Mouse (Mus musculus) heart, postnatal 10 days (tissue): Measurements from ENCODE around the gene Dapk3. TPM values are rescaled to one million over a fixed set of nuclear protein-coding genes. Genes with fewer than 3 reads are reported as not detected.

Experiments used
- DNase-seq, 2 experiments: peaks; one replicate each; pipeline ENCODE4 v3.0.0; 2021
- intact Hi-C: fragments of 180-260 bp; cut with DNase I; formaldehyde crosslinking; loops from one replicate; pipeline ENCODE4 v1.15.1; 2025
- total RNA-seq, 2 experiments: library from RNA; stranded (reverse); gene quantifications; 2 replicates each; pipeline ENCODE4 v1.2.3; 2021

Gene Dapk3
- total RNA-seq, 2 experiments from 2014 or later = 33.3 to 39.1 TPM

- intact Hi-C loops = no loop called here
- peak in 1 of 2 experiments; percentile 31 for DNase-seq
Observed at GRCm38 (mm10) chr10:81230438-81231332, 47.9 kb downstream of the Dapk3 start, which contains the start of gene Atcay. Atcay (minus strand) TSS chr10:81230833.

DNA sequence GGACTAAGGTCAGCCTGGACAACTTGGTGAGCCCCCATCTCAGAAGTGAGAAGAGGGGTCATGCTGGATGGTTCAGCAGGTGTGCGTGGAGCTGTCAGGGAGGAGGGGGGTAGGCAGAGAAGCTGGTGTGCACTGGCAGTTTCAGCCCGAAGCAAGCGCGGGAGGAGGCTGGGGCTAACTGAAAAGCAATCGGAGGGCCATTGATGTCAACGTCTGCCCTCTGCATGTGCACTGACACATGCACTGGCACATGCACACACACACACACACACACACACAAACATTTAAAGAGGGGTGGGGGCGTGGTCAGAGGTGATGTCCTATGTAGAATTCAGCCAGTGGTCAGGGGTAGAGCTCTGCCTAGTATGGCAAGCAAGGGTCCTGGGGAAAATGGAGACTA, 48.6 kb downstream of the Dapk3 start:
- intact Hi-C loops = no loop called here
- no peak for DNase-seq

- intact Hi-C loops = no loop called here
Observed at GRCm38 (mm10) chr10:81232580-81233225, 49.9 kb downstream of the Dapk3 start, which contains the start of gene Zfr2. Zfr2 (plus strand) TSS chr10:81233155.

GRCm38 (mm10) chr10:81233226-81233585, 50.4 kb downstream of the Dapk3 start:
- no peak for DNase-seq
- intact Hi-C loops = no loop called here

More at GRCm38 (mm10) chr10:81232580-81233225, 49.9 kb downstream of the Dapk3 start, which contains the start of gene Zfr2:
- peak; percentile 86 to 89 for DNase-seq

GRCm38 (mm10) chr10:81234206-81234605, 51.4 kb downstream of the Dapk3 start:
- no peak for DNase-seq
- intact Hi-C loops = no loop called here

DNA sequence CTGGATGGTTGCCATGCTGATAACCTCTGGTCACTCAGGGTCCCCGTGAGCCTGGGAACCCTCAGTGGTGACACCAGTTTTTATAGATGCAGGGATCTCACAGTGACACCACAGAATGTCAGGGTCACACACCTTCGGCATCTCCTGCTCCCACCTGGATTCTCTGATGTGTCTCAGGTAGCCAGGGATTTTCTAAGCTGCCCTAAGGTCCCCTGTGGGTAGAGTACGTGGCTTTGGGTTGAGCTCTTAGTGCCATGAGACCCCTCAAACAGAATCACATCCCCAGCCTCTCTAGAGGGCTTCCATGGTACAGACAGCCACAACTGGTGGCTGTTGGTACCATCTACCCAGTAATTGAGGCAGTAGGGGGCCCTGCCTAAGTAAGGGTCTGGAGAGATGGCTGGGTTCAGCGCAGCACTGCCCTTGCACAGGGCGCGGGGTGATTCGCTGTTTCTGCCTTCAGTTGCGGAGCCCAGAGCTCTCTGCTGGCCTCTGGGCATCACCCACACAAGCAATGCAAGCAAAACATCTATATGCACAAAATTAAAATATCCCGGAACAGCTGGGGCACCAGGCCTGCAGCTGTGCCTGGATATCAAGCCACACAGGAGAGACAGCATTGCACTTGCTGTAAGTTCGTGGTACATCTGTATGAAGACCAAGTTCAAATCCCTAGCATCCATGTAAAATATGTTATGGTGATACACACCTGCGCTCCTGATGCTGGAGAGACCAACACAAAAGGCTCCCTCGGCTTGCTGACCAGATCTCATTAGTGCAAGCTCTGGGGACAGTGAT, 53.9 kb downstream of the Dapk3 start:
- intact Hi-C loops = no loop called here
- DNase-seq = no peak

DNA sequence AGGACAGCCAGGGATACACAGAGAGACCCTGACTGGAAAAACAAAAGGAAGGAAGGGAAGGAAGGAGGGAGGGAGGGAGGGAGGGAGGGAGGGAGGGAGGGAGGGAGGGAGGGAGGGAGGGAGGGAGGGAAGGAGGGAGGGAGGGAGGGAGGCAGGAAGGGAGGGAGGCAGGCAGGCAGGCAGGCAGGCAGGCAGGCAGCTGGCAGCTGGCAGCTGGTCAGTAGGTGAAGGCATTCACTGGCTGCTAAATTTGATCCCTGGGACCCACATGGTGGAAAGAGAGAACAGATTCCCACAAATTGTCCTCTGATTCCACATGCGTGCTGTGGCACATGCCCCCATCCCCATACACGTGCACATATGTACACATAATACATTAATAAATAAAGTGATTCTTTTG, 55.8 kb downstream of the Dapk3 start:
- intact Hi-C loops = no loop called here
- no peak for DNase-seq

DNA sequence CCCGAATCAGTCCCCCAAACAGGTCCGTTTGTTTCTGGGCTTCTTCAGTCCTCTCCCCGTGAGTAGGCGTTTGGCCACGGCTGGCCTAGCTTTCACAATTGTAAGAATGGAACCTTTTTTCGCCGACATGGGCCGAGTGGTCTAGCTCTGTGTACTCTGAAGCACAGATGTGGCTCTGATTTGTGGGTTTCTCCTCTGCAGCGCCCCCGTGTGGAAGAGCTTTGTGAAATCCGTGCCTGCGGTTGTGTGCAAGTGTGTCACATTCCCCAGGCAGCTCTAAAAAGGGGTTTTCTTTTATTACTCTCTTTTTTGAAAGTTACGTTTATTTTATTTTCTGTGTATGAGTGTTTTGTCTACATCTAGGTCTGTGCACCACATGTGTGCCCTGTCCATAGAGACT, 58.1 kb downstream of the Dapk3 start:
- peak in 1 of 2 experiments; percentile 74 for DNase-seq
- intact Hi-C loops = no loop called here

GRCm38 (mm10) chr10:81242021-81242420, 59.2 kb downstream of the Dapk3 start:
- DNase-seq = no peak
- intact Hi-C loops = no loop called here

Other genes starting within 250 kb of the Dapk3 start
- 1 to 10 TPM in 1 of 2 experiments, under 1 TPM in 1; 0.67 to 1.1 TPM for gene Gng7, start 168.1 kb upstream of the Dapk3 start, total RNA-seq
- gene Diras1, start 157.3 kb upstream of the Dapk3 start, total RNA-seq = not detected
- gene Slc39a3, start 145.6 kb upstream of the Dapk3 start, total RNA-seq = 10 to 100 TPM; 11.5 to 13.0 TPM
- gene Sgta, start 122.8 kb upstream of the Dapk3 start, total RNA-seq = 100 to 1,000 TPM; 103 to 106 TPM
- 10 to 100 TPM; 11.5 to 14.9 TPM for gene Thop1, start 113.0 kb upstream of the Dapk3 start, total RNA-seq
- gene Creb3l3, start 84.1 kb upstream of the Dapk3 start, total RNA-seq = 1 to 10 TPM; 1.2 to 2.4 TPM
- 100 to 1,000 TPM; 129 to 131 TPM for gene Map2k2, start 77.1 kb upstream of the Dapk3 start, total RNA-seq
- gene Zbtb7a, start 47.8 kb upstream of the Dapk3 start, total RNA-seq = 10 to 100 TPM; 43.7 to 48.0 TPM
- 10 to 100 TPM; 14.7 to 17.8 TPM for gene Pias4, start 15.1 kb upstream of the Dapk3 start, total RNA-seq
- gene Eef2, start 6.4 kb upstream of the Dapk3 start, total RNA-seq = 1,000 to 10,000 TPM; 1,333 to 1,385 TPM
- gene 4930442H23Rik, start 844 bp downstream of the Dapk3 start, total RNA-seq = not detected
- gene Nmrk2, start 19.0 kb downstream of the Dapk3 start, total RNA-seq = 10 to 100 TPM; 11.6 to 16.5 TPM
- under 1 TPM; 0.24 to 0.30 TPM for gene Atcay, start 47.8 kb downstream of the Dapk3 start, total RNA-seq
- gene Zfr2, start 50.1 kb downstream of the Dapk3 start, total RNA-seq = 1 to 10 TPM; 3.8 TPM
- gene Matk, start 69.9 kb downstream of the Dapk3 start, total RNA-seq = under 1 TPM; 0.27 to 0.38 TPM
- 100 to 1,000 TPM in 1 of 2 experiments, 10 to 100 TPM in 1; 93.4 to 108 TPM for gene Mrpl54, start 83.9 kb downstream of the Dapk3 start, total RNA-seq
- gene Apba3, start 84.0 kb downstream of the Dapk3 start, total RNA-seq = 10 to 100 TPM; 66.5 to 68.3 TPM
- gene Tjp3, start 108.6 kb downstream of the Dapk3 start, total RNA-seq = under 1 TPM; 0.14 to 0.37 TPM
- 10 to 100 TPM; 43.2 to 46.4 TPM for gene Pip5k1c, start 110.0 kb downstream of the Dapk3 start, total RNA-seq
- 10 to 100 TPM; 21.0 to 23.6 TPM for gene Cactin, start 138.1 kb downstream of the Dapk3 start, total RNA-seq
- 1 to 10 TPM; 7.7 to 8.5 TPM for gene Tbxa2r, start 145.7 kb downstream of the Dapk3 start, total RNA-seq
- gene Gipc3, start 160.3 kb downstream of the Dapk3 start, total RNA-seq = 1 to 10 TPM; 4.8 to 6.1 TPM
- 100 to 1,000 TPM in 1 of 2 experiments, 10 to 100 TPM in 1; 88.1 to 105 TPM for gene Hmg20b, start 167.5 kb downstream of the Dapk3 start, total RNA-seq
- 10 to 100 TPM; 11.6 to 14.4 TPM for gene Mfsd12, start 174.5 kb downstream of the Dapk3 start, total RNA-seq
- gene 4930404N11Rik, start 182.8 kb downstream of the Dapk3 start, total RNA-seq = 1 to 10 TPM in 1 of 2 experiments, under 1 TPM in 1; 0.42 to 1.1 TPM
- gene Fzr1, start 195.5 kb downstream of the Dapk3 start, total RNA-seq = 10 to 100 TPM; 39.7 to 41.2 TPM
- gene Dohh, start 201.4 kb downstream of the Dapk3 start, total RNA-seq = 10 to 100 TPM; 53.2 to 57.5 TPM
- gene Gm48551, start 201.5 kb downstream of the Dapk3 start, total RNA-seq = under 1 TPM; 0.74 to 0.87 TPM
- gene Gm48552, start 206.0 kb downstream of the Dapk3 start, total RNA-seq = under 1 TPM; 0.77 to 0.98 TPM
- 1 to 10 TPM; 1.3 to 2.2 TPM for gene Smim24, start 210.0 kb downstream of the Dapk3 start, total RNA-seq